Mouse (Mus musculus) lung, adult 18-20 months (tissue): ENCODE measurements around the gene Tex2.
"Not testable (repeated sequence)": the region's sequence is repeated elsewhere in the genome, so short reads cannot be mapped to it uniquely, and the experiment has no call there.

Source experiments
- DNase-seq, 2 experiments: peaks; one replicate each; pipeline ENCODE4 v3.0.0; 2022; ENCODE audit warnings: mixed read lengths in 2 of 2

Gene Tex2

DNA sequence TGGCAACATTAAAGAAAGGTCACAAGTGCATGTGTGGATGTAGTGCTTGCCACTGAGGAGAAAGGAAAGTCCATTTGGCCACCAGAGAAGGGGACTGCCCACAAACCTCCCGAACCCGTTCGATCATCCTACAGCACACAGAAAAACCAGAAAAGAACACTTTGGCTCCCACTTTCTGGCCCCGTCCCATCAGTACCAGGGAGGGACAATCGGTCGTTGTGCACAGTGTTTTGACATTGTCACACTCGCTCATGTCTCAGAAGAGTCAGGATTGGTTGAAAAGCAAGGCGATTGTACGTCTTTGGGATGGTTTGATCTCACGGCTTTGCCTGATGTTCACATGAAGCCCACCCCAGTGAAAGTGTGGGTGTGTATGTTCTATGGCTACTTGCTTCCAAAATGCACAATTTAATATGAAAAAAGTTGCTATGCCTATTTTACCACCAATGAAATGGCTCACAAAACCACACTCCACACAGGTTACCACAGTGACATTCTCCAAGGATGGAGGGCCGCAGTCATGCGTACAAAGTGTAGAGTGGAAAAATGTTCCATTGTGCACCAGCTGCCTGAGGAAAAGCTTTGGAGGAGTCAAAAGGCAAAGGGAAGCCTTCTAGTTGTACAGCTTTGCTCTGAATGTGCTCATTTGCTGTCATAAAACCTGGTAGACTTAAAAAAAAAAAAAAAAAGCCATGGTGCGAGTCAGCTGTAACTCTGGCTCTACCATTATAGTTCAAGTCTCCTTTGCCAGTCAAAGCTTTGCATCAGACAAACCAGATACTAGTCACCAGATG lies 110.4 kb downstream of the Tex2 start:
- DNase-seq = no peak

- no peak for DNase-seq
These were observed 111.1 kb downstream of the Tex2 start for GRCm38 (mm10) chr11:106502159-106502505.

- DNase-seq = peak; percentile 75 to 81
These were observed 111.7 kb downstream of the Tex2 start for GRCm38 (mm10) chr11:106501308-106502158.

- DNase-seq = peak; percentile 97
These were observed 112.6 kb downstream of the Tex2 start for GRCm38 (mm10) chr11:106500393-106501307.

- no peak for DNase-seq
These were observed 114.4 kb downstream of the Tex2 start for GRCm38 (mm10) chr11:106498739-106499379.

DNA sequence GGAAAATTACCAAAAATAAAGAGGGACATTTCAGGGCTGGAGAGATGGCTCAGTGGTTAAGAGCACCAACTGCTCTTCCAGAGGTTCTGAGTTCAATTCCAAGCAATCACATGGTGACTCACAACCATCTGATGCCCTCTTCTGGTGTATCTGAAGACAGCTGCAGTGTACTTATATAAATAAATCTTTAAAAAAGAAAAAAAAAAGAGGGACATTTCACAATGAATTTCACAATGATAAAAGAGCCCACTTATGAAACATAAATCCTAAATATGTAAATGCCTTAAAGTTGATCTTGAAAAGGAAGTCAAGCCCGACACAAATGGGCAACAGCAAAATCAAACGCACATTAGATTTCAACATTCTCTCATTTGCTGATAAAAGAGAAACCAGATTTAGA lies 115.3 kb downstream of the Tex2 start:
- no peak for DNase-seq

DNA sequence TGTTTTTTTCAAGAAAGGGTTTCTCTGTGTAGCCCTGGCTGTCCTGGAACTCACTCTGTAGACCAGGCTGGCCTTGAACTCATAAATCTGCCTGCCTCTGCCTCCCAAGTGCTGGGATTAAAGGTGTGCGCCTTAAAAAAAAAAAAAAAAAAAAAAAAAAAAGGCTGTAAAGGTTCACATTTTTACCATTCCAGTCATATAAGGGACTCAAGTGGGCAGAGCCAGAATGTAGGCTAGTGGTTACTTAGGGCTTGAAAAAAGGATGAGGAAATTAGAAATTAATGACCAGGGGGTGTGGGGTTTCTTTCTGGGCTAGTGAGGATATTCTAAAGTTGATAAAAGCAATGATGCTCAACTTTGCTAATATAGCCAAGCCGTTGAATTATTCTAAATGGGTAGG lies 116.2 kb downstream of the Tex2 start:
- not testable (repeated sequence) for DNase-seq

DNA sequence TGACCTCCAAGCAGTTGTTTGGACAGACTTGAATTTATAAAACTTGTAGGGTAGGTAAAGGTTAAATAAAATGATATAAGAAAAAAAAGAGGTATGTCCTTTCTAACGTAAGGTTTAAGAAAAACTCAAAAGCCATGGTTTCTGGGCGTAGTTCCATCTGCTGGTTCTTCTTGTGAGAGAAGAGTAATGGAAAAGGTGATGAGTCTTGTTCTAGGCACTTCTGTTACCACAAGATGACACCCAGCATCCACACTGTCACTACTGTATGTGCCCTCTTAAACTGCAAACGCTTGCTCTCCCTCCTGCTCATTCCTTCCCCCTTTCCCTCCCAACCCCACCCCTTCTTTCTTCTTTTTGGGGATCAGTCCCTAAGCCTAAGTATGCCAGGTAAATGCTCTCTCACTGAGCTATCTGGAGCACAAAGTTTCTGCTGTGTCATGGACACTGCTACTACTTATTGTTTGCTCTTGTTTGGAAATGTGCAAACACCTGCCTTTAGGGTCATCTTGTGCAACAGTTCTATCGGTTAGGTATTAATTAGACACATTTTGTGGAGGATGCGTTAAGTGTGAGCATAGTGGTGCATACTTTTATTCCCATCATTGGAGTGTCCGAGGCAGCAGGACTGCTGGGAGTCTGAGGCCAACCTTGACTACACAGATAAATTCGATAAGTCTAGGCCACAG lies 120.1 kb downstream of the Tex2 start:
- DNase-seq = no peak

GRCm38 (mm10) chr11:106491393-106491792 lies 121.8 kb downstream of the Tex2 start:
- DNase-seq = peak; percentile 60 to 77

GRCm38 (mm10) chr11:106490600-106490999 lies 122.6 kb downstream of the Tex2 start:
- DNase-seq = not testable (repeated sequence)

GRCm38 (mm10) chr11:106490057-106490456 lies 123.2 kb downstream of the Tex2 start:
- DNase-seq = peak in 1 of 2 experiments; percentile 41

- DNase-seq = no peak
These were observed 124.1 kb downstream of the Tex2 start for GRCm38 (mm10) chr11:106489036-106489693.

- DNase-seq = no peak
These were observed 125.1 kb downstream of the Tex2 start for GRCm38 (mm10) chr11:106488126-106488561.

DNA sequence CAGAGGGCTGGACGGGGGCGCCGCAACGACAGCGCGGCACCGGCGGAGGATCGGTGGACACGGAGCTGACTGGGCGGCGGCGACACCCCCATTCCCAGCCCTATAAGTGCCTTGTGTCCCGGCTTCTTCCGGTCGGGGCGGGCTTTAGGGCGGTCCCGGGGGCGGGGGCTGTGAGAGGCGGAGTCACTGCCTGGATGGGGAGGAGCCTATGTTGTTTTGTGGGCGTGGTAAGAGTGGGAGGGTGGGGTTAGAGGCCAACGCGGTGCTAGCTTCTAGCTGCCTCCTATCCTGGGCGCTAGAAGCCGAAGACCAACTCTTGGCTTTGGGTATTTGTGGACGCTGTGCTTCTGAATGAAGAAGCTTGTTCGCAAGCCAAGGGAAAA lies 125.5 kb downstream of the Tex2 start, which contains the start of gene Ern1:
Gene Ern1 (minus strand): TSS at position 120 of the 383 bp plus-strand sequence.
- DNase-seq = peak; percentile 94 to 95

- peak; percentile 54 to 58 for DNase-seq
These were observed 126.1 kb downstream of the Tex2 start for GRCm38 (mm10) chr11:106486866-106487732.

GRCm38 (mm10) chr11:106486042-106486865 lies 127.0 kb downstream of the Tex2 start:
- no peak for DNase-seq

DNA sequence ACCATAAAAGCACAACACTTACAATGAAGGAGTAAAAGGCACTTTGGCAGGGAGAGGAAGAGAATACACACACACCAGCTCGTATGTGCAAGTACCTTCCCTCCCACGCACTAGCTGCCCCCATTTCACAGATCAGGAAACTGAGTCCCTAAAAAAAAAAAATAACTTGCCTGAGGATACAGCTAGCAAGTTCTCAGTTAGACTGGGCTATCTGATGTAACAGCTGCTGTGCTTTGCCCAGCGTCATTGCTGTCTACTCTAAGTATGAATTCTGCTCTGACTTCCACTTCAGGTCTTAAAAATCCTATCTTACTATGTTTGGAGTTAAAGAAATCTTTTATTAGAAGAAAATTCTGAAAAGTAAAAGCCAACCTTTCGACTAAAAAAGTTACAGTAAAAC lies 127.6 kb downstream of the Tex2 start:
- DNase-seq = no peak

DNA sequence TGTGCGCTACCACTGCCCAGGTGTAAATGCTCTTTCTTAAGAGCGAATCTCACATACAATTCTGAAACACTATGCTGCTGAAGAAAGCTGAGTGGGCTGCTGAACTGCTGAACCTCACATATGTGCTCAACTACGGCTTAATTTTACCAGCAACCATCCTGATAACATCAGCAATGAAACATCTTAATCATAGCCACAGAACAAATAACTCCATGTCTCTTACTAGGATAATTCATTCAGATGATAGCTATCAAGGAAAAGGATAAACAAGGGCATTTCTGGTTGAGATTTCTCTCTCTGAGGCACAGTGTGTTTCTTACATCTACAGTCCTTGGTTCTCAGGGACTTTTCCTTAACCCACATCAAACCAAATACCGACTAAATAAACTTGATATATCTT lies 128.3 kb downstream of the Tex2 start:
- DNase-seq = no peak

- DNase-seq = no peak
These were observed 130.4 kb downstream of the Tex2 start for GRCm38 (mm10) chr11:106482867-106483266.
